Mouse (Mus musculus) adrenal gland, adult 8-10 months (tissue): ENCODE measurements around the gene Ptprr. TPM values are rescaled to one million over a fixed set of nuclear protein-coding genes. Genes with fewer than 3 reads are reported as not detected.

Experiments used
- DNase-seq: peaks from one replicate; pipeline ENCODE4 v3.0.0; 2022
- total RNA-seq, 4 experiments: library from RNA; stranded (reverse); gene quantifications; 2 replicates each; pipeline ENCODE4 v1.2.4; 2022

Ptprr gene
- total RNA-seq, 4 experiments from 2014 or later: 3.7 to 7.5 (median 5.9) TPM

DNA sequence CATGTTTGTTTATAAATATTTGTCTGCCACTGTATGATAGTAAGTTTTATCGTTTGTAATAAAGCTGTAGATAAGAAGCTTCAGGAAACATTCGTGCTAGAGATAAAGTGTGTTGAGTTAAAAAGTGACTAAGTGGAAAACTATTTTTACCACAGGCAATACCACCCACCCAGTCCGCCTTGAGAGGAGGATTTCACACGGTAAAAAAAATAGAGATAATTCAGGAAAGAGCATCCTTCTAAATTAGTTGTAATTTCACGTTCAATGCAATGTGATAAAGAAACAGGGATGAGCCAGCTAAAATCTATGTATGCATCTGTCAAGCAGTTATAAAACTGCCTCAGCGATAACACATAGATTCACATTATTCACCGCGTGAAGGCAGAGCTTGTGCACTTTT is 99.0 kb downstream of the Ptprr start:
- no peak for DNase-seq

- no peak for DNase-seq
These were observed 103.5 kb downstream of the Ptprr start for GRCm38 (mm10) chr10:116121463-116121862.

GRCm38 (mm10) chr10:116123808-116124207 is 105.8 kb downstream of the Ptprr start:
- no peak for DNase-seq

GRCm38 (mm10) chr10:116125364-116125763 is 107.4 kb downstream of the Ptprr start:
- no peak for DNase-seq

- no peak for DNase-seq
These were observed 112.4 kb downstream of the Ptprr start for GRCm38 (mm10) chr10:116130401-116130800.

DNA sequence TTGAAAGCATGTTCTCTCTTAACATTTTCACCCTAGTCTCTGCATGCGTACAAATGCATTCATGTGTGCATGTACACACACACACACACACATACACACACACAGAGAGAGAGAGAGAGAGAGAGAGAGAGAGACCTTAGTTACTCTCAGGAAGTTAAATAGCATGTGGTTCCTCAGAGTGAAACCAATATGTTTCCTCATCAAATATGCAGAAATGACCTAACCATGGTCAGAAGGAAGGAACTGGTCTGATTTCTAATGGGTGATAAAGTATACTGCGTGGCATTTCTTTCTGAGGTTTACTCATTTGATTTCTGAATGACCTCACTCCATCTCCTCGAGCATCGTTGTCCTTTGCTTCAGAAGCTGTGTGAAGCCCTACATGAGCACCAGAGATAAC is 113.2 kb downstream of the Ptprr start:
- no peak for DNase-seq

DNA sequence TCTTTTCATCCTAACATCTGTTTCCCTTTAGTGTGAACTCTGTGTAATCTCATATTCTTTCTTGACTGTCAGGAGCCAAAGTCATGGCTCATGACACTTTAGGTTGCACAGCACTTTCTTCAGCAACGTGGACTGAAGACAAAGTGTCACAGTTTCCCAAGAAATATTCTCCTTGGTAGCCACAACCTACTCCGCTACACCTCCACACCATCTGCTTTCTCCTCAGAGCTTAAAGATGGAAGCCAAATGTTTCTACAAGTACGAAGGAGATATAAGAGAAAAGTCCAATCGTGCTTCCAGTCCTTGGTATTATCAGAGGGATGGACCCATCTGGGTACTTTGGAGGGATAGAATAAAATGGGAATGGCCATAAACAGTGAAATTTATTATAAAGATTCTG is 114.2 kb downstream of the Ptprr start:
- no peak for DNase-seq

GRCm38 (mm10) chr10:116135187-116135586 is 117.2 kb downstream of the Ptprr start:
- DNase-seq: no peak

- DNase-seq: no peak
These were observed 122.2 kb downstream of the Ptprr start for GRCm38 (mm10) chr10:116140226-116140625.

DNA sequence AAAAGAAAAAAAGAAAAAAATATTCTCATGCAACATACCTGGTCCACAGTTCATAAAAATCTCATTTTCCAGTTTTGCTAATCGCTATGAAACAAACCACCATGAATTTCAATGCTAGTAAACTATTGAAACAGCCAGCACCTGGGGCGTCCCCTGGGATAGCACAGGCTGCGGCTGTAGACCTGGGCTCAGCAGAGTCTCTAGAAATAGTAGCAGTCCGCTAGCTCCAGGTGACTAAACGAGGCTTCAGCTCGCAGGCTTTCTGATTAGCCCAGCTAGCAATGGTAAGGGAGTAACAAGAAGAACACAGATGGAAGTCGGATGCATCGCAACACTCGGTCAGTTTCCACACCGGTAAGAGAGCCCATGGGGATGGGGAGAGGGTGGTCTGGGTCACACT is 125.7 kb downstream of the Ptprr start:
- no peak for DNase-seq

DNA sequence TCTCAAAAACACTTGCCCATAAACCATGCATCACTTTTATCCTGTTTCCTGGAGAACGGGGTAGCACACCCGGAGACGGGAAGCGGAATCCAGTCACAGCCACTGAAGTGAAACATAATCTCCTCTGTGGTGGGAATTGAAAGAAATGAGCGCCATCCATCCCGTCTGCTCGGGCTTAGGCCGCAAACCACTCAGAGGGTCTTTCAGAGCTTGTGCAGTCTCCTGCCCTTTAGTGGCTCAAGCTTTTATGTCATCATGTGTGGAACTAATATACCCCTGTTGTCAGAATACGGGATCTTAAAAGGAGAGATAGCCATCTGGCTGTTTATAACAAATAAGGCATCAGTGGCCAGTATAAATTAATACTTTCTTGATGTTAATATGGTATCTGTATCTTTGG is 128.1 kb downstream of the Ptprr start:
- no peak for DNase-seq

- DNase-seq: no peak
These were observed 136.7 kb downstream of the Ptprr start for GRCm38 (mm10) chr10:116154707-116155106.

DNA sequence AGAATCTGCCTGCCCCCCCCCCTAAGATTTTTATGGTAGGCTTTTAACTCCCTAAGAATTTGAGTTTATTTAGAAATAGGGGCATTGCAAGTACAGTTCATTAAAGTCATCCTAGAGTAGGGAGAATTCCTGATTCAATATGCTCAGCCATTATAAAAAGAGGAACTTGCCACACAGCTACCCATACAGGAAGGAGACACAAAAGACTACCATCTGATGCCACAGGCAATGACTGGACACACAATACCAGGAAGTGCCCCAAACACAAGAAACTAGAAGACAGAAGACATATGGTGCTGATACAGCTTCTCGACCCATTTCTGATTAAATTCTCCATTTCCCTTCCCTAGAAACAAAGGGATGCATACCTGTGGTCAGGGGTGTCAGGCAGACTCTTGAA is 138.7 kb downstream of the Ptprr start:
- DNase-seq: no peak

GRCm38 (mm10) chr10:116162338-116162737 is 144.3 kb downstream of the Ptprr start:
- DNase-seq: no peak

- no peak for DNase-seq
These were observed 157.4 kb downstream of the Ptprr start for GRCm38 (mm10) chr10:116175324-116175883.

GRCm38 (mm10) chr10:116177390-116178179 is 159.6 kb downstream of the Ptprr start:
- DNase-seq: no peak

DNA sequence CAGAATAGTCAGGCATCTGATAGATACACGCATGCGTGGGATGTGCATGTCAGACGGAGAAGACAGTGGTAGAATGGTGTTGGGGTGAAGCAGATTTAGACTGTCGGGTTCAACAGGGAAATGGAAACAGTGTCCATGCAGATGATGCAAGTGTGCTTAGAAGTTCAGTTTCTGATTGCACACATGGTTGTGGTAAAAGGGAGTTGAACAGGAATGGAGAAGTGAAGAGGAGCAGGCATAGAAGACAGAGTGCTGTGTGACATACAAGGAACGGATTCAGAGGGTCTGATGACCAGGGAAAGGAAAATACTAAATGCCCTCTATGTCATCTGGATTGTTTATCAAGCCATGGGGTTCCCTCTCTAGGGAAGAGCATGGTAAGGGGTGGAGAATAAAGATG is 163.2 kb downstream of the Ptprr start:
- no peak for DNase-seq

DNA sequence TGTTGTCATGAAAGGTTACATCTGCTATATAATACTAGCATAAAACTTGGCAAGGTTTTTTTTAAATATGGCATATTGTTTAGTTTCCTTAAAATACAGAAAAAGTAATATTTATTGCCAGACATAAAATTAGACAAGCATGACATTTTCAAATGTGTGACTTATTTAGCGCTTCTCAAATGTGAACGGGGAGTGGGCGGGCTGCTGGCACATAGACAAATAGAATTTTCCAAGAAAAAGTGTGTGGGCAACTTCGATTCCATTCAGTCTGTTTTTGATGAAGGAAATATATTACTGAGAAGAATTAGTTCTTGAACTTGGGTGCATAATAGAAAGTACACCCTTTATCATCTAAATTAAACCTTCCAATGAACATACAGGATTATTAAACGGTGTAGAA is 164.2 kb downstream of the Ptprr start:
- no peak for DNase-seq

- no peak for DNase-seq
These were observed 165.2 kb downstream of the Ptprr start for GRCm38 (mm10) chr10:116183258-116183657.

DNA sequence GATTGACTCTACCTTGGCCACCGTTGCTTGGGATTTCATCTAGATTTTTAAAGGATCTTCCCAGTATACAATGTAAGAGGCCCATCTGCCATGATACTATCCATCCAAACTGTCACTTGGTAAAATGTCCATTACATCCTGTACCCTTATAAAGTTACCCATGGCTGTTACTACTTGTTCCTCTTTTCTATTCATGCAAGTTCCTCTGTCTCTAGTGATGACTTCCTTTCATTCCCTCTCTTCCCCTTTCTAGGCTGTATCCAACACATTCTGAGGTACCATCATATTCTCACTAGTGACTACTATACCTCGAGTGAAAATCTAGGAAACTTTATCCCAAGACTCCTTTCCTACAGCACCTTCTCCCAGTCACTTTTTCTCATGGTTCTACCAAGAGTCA is 173.7 kb downstream of the Ptprr start:
- no peak for DNase-seq

DNA sequence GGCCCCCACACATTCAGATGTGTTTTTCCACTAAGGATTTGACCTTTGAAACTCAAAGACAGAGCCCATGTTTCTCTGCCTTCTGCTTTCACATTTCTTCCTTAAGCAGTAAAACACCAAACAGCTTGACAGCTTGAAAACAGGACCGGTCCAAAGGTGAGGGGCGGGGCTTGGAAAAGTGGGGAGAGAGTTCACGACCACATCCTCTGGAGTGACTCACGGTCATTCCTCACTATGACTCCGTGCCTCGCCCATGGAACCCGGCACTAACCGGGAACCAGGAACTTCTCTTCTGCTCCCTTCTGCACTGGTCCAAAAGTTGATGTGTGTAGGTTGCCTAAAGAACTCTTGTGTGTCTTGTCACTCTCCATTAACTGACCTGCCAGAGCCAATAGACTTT is 174.3 kb downstream of the Ptprr start:
- DNase-seq: no peak

DNA sequence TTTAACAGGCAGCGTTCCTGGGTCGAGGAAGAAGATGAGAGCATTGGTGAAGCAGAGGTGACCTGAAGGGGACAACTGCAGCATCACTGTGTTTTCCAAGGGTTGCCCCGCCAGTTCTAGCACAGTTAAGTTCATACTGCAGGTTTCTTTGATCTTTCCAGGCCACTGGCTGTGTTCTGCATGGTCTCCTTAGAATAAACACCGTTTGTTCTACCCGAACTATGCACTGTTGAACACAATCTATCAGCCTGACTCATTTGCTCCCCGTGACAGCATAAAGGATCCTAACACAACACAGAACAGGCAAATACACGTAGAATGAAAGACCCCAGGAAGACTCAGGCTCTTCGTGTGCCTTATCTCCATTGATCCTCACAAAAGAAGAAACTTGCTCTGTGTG is 176.4 kb downstream of the Ptprr start:
- no peak for DNase-seq

DNA sequence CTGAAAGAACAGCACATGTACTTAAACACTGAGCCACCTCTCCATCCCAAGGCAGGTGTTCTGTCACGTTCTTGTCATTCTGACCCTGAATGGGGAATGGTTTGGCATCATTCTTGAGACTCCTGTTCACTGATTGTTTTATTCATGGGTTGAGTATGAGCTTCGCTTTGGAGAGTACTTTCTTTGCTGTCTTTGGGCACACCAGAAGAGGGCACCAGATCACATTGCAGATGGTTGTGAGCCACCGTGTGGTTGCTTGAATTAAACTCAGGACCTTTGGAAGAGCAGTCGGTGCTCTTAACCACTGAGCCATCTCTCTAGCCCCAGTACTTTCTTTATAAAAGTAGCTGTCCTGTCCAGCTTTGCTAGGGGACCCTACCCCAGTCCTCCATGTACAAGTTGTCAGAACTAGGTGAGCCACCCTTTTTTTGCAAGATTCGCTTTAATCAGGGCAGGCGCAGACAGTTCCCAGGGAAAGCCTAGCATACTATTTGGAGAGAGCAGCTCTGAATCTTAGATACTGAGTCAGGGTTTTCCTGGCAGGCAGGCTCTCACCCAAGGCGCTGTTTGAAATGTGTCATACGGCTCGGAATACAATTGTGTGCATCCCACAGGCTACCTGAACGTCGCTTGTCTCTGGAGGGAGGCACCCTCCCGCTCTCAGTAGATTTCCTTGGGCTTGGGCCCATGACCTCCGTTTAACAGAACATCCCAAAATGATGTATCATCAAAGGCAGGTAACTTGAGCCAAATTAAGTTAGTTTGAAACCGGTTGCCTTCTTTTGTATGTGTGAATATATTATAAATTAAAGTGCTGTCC is 178.8 kb downstream of the Ptprr start:
- DNase-seq: no peak
